Mouse (Mus musculus) monocyte, adult 5-6 weeks (primary cell): Measurements from ENCODE around the gene Gm5129. TPM values are rescaled to one million over a fixed set of nuclear protein-coding genes. Genes with fewer than 3 reads are reported as not detected.
"Not testable (repeated sequence)": the region's sequence is repeated elsewhere in the genome, so short reads cannot be mapped to it uniquely, and the experiment has no call there.

Experiments used
- ATAC-seq: fragments of 153-309, 156-312 bp; replicated peaks from 2 replicates; pipeline ENCODE4 v1.8.0; 2017; ENCODE audit warnings: mild to moderate bottlenecking; ENCODE audit not compliant: low TSS enrichment, insufficient number of reproducible peaks, severe bottlenecking, poor library complexity, low FRiP score
- total RNA-seq: library from RNA; stranded (forward); fragments of 200-1000, 200-491, 200-594 nt; gene quantifications from 3 replicates; pipeline ENCODE4 v1.2.3, GENCODE M21; 2017

Gene Gm5129
- total RNA-seq, 1 experiment from 2014 or later = 12.6 TPM

GRCm38 (mm10) chr5:29736073-29736900 lies 551 bp upstream of the Gm5129 start:
- ATAC-seq = peak; percentile 19

- no peak for ATAC-seq
These were observed 765 bp downstream of the Gm5129 start for GRCm38 (mm10) chr5:29734831-29735510.

DNA sequence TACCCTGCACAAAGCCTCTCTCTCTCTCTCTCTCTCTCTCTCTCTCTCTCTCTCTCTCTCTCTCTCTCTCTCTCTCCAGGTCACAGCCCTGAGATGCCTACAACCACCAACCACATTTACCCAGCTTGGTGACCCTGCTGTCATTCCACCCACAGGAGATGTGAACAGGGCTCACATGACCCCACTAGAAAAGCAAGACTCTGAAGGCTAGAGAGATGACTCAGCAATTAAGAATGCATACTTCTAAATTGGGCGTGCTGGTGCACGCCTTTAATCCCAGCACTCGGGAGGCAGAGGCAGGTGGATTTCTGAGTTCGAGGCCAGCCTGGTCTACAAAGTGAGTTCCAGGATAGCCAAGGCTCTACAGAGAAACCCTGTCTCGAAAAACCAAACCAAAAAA lies 9.7 kb downstream of the Gm5129 start:
- not testable (repeated sequence) for ATAC-seq

- no peak for ATAC-seq
These were observed 10.4 kb downstream of the Gm5129 start for GRCm38 (mm10) chr5:29725369-29725768.

DNA sequence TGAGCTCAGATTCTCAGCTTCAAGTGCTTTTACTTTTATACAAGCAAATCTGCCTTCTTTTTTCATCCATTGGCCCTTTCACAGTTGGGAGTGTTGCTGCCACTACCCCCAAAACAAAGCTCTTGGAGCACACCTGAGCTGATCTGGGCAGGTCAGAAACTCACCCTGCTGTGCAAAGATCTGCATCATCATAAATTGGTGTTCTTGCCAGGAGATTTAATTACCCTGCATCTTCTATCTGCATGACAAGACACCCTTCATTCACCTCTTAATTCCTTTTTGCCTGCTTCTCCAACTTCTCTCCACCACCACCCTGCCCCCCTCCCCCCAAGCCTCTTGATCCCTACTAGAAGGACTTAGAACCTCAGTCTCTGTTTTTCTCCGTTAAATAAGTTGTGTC lies 14.6 kb downstream of the Gm5129 start:
- ATAC-seq = no peak

- no peak for ATAC-seq
These were observed 22.8 kb downstream of the Gm5129 start for GRCm38 (mm10) chr5:29712906-29713305.

DNA sequence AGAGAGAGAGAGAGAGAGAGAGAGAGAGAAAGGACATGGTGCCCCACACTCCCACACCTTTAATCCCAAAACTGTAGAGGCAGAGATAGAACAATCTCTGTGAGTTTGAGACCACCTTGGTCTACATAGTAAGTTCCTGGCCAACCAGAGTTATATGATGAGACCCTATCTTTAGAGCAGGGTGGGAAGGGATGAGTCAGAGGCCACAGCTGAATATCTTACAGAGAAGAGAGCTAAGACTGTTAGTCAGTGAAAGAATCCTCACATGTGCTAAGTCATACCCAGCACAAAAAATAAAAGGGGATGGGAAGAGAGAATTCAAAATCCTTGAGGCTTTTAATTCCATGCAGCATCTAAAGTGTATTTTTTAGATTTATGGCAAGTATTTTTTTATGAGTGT lies 24.1 kb downstream of the Gm5129 start:
- no peak for ATAC-seq

DNA sequence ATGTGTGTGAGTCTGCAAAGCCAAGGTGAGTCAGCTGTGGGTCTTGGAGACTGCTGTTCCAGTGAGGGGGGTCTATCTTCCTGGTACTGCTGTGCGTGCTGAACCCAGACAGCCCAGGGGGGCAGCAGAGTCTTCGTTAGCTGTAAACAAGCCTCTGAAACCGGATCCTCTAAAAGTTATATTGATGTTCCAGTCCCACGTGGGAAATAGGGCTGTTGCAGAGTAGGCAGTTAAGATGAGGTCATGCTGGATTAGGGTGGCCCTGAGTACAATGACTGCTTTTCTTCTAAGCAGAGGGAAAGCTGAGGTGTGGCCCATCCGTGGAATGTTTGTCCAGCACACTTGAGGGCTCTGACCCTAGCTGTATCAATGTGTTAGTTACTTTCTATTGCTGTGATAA lies 27.5 kb downstream of the Gm5129 start:
- no peak for ATAC-seq

DNA sequence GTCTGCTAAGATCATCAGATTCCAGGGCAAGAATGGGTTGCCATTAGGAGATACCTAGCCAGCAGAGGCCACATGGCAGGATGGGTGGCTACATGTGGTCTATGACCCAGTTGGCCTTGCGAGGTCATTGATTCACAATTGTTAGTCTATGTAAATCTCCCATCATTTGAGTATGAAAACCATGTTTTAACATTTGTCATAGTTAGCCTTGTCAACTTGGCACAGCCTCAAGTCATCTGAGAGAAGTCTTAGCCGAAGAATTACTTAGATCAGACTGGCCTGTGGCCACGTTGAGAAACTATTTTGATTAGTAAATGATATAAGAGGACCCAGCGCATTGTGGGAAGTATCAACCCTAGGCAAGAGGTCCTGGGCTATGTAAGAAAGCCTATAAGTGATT lies 28.5 kb downstream of the Gm5129 start:
- no peak for ATAC-seq

- ATAC-seq = no peak
These were observed 36.1 kb downstream of the Gm5129 start for GRCm38 (mm10) chr5:29699520-29700202.

DNA sequence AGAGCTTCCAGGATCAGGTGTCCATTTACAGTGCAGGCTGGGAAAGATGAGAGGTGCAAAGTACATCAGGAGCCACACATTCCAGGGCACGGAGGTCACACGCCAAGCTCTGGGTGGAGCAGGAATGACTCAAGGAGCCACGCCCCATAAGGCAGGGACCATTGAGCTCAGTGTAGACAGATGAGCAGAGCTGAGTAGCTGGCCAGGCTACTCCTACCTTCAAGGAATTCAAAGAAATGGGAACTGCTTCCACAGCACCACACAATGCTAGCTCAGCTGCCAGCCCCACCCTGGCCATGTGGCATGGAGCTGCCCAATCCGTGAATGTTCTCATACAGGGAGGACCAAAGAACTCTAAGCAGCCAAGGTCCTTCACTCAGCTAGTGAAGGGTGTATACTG lies 37.2 kb downstream of the Gm5129 start:
- no peak for ATAC-seq

- no peak for ATAC-seq
These were observed 47.4 kb downstream of the Gm5129 start for GRCm38 (mm10) chr5:29688352-29688751.

- ATAC-seq = no peak
These were observed 48.1 kb downstream of the Gm5129 start for GRCm38 (mm10) chr5:29687671-29688070.

Other genes with a start within 250 kb of the Gm5129 start
- 22.9 to 35.4 TPM (median 28.7 TPM) in 3 replicates for gene Ube3c, start 166.7 kb downstream of the Gm5129 start, total RNA-seq
- 221 to 273 TPM (median 236 TPM) in 3 replicates for gene Dnajb6, start 248 bp downstream of the Gm5129 start, total RNA-seq